Mouse (Mus musculus) left cerebral cortex, adult 18-20 months (tissue): ENCODE measurements around the gene Dedd2. TPM values are rescaled to one million over a fixed set of nuclear protein-coding genes. Genes with fewer than 3 reads are reported as not detected.
A peak's percentile ranks its signal among the peaks of the same experiment; 100 is the strongest.

Source experiments
- DNase-seq, 2 experiments: peaks; one replicate each; pipeline ENCODE4 v3.0.0; 2021 to 2022; ENCODE audit warnings: low spot score in 2 of 2, mixed read lengths in 1 of 2
- microRNA-seq, 2 experiments: library from miRNA; unstranded; fragments of <30 nt; microRNA quantifications; one replicate each; pipeline ENCODE4 v1.2.0; 2021
- total RNA-seq, 2 experiments: library from RNA; stranded (reverse); gene quantifications; 2 replicates each; pipeline ENCODE4 v1.2.3; 2021

Dedd2 gene
- total RNA-seq, 2 experiments from 2014 or later, result 24.2 to 26.7 TPM

DNA sequence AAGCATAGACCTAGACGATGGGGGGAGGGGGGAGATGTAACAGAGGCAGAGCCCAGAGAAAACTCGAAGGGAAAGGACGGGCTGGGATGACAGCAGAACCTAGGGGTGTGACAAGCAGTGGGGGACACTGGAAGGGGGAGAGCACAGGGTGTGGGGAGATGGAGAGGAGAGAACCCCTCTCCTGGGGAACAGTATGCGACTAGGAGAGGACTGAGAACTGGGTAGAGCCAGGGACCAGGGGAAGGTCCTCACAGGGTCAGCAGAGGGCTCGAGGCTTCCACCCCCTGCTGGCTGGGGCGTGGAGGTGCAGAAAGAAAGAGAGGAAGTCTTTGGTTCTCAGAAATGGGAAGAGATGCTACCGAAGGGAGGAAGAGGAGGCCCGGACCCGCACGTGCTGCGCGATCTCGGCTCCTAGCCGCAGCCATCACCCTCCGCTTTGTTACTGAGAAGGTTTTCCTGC is 39.1 kb downstream of the Dedd2 start:
- peak; percentile 13 to 26 for DNase-seq

DNA sequence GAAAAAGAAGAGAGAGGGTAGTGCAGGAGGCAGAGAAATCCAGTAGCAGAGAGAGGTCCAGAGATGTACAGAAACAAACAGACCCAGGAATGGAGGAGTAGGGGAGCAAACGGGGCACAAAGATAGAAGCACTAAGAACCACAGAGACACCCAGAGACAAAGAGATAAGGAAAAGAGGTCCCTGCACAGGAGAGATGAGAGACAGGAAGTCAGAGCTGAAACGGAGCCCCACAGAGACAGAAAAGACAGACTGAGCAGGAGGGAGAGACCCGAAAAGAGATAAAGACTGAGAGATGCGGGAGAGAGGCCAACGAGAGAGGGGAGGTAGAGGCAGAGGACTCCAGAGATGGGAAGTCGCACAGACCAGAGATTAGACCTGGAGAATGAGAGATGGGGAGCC is 39.9 kb downstream of the Dedd2 start:
- DNase-seq, result no peak

DNA sequence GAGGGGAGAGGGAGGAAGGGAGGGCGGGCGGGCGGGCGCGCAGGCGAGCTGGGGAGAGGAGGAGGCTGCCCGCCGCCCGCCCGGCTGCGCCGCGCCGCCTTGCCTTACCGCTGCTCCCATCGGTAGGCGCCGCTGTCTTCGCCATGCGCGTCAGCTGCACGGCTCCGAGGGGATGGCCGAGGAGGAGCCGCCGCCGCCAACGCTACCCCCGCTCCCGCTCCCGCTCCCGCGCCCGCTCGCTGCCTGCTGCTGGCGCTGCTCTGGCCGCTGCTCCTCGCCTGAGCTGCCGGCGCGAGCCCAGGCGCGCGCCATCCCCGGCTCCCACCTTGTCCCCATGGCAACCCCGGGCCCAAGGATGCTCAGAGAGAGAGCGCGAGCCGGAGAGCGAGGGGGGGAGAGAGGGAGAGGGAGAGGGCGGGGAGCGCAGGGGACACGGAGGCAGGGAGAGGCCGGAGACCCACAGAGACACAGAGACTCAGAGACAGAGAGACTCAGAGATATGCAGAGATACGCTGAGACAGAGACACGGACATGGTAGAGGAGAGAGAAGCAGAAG is 40.7 kb downstream of the Dedd2 start, which contains the start of gene Pou2f2:
Gene Pou2f2, minus strand, starts transcription at position 121 of the 556 bp plus-strand sequence.
- DNase-seq, result peak; percentile 80 to 91

DNA sequence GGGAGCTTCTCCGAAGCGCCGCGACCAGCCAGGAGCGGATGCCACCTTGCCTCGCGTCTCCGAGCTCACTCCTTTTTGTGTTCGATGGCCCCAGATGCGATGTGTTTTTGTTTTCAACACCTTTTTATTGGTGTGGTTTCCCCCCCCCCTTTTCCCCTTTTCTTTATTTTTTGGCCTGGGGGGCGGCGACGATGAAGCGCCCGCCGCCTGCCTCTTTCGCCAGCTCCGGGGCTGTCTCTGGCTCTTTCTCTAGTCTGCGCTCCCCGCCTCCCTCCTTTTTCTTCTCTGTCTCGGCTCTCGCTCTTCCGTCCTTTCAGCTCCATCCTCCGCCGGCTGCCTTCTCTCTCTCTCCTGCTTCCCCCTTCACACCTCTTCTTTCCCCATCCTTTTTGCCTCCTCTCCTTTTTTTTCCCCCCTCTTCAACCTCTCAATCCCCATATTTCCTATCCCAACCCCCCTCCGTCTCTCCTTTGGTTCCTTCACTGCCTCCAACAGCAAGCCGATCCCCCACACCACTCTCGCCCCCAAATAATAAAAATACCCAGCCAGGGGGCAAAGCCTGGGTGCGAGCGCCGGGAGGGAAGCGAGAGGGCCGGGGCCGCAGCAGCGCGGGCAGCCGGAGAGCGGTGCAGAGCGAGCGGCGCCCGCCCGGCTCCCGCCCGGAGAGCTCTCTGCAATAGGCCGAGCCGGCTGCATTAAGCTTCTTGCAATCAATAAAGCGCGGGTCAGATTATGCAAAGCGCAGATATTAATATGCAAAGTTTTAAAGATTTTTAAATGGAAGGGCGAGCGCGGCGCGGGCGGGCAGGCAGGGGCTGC is 41.4 kb downstream of the Dedd2 start:
- peak; percentile 26 to 63 for DNase-seq

DNA sequence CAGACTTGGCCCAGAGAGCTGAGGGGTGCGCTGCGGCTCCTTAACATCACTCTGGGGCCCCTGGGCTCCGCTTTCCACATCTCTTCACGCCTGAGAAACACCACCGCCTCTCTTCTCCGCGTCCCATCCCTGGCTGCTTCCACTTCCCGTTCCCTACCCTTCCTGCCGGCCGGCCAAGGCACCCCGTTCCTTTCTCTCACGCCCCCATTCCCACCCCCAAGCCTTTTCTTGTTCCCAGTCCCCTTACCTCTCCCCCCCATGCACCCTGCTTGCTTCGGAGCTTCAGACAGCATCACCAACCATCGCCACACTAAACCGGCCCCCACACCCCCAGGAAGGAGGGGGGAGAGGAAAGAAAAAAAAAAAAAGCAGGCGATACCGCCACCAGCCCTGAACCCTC is 42.1 kb downstream of the Dedd2 start:
- peak; percentile 36 to 42 for DNase-seq

DNA sequence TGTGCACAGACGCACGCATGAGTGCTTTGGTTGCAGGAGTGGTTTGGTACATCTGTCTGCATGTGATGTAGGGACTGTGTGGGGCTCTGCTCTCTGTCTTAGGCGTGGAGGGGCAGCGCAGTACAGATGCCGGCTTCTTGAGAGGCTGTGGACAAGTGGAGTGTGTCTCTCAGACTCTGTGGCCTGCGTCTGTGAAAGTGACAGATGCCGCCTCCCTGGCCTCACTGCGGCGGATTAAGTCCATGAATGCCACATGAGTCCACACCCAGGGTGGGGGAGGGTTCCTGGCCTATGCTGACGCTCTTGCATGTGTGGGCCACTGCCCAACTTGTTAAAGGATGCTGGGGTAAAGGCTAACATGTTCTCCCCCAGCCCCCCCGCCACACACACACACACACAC is 46.1 kb downstream of the Dedd2 start:
- no peak for DNase-seq

DNA sequence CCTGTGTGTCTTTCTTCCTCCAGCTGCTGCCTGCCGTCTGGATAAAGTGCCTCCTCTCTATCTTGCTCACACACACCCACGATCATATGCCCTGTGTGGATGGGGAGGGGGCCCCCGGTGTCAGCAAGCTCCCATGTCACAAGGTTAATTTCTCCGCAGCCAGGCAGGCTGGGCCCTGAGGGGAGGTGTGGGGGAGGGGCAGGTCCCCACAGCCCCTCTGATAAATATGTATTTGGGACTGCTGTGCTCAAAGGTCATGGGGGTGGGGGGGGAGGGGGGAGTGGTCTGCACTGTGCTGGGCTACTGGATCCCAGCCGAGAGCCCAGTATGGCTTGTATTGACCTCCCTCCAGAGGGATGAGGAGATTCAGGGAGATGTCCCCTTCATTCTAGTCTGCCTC is 47.7 kb downstream of the Dedd2 start:
- no peak for DNase-seq

DNA sequence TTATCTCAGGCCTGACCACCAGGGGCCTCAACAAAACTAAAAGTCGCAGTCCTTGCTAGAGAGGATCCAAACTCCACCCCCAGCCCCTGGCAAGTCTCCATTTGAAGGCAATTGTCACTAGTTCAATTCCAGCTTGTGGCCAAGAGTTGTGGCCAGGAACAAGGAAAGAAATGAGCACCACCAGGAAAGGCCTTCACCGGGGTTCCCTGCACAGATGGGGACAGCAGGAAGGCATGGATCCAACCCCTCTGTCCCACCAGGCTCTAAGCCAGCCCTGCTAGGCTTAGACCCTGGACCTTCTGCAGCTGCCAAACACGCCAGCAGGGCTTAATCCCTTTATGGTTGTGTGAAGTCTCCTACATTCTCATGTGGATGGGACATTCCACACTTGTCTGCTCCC is 49.8 kb downstream of the Dedd2 start:
- DNase-seq, result no peak

DNA sequence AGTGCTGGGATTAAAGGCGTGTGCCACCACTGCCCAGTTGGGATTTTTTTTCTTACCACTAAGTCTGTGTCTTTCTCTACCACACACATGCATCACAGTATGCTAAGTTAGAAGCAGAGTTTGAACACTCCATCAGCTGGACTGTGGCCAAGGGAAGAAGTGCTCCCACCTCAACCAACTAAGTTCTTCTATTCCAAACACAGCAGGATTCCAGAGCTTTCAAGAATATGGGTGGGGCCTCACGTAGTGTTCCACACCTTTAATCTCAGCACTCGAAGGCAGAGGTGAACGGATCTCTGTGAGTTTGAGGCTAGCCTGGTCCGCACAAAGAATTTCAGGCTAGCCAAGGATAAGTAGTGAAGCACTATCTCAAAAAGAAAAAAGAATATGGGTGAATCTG is 54.3 kb downstream of the Dedd2 start:
- DNase-seq, result no peak

DNA sequence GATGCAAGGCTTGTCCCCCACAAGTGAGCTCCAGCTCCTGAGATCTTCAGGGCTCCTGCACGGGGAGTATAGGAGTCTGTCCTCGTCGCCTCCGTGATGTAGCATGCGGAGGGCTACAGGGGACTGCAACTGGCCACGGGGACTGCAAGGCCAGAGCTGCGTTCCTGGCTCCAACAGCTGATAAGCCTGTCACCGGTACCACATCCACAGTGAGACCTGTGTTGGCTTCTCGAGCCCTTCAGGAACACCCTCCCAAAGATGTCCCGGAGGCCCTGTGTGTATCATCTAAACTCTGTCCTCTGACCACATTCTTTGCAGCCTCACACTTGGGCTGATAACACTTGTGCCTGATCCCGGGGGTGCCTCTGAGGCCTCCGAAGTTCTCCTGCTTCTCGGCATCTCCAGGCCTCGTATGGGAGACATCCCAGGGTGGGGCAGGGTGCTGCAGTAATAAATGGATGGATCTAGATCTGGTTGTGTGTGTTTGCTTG is 64.2 kb downstream of the Dedd2 start:
- DNase-seq, result no peak

DNA sequence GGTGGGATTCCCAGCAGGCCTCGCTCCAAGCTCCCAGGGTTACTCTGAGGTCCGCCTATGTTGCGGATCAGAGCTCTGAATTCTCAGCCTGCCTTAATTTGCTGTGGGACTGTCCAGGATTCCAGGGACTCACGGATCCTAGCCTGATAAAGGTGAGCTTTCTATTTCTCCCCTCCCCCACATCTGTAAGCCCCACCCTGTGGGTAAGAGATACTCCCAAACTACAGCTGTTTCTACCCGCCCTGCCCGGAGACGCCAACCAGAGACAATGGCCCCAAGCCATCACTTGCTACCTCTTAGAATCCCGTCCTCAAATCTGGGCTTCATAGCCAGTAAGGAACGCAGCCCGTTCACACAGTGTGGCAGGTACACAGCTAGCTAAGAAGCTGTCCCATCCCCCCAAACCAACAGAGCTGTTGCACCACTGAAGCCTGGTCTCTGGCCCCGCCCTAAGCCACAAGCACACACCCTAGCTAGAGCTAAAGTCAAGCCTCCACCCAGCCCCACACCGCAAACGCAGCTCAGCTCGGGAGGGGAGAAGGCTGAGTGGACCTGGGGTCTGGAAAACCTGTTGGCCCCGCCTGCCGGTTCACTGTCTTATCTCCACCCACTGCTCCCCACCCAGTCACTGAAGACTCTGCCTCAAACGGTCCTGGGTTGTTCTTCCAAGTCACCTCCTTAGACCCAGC is 64.8 kb downstream of the Dedd2 start:
- DNase-seq, result no peak

DNA sequence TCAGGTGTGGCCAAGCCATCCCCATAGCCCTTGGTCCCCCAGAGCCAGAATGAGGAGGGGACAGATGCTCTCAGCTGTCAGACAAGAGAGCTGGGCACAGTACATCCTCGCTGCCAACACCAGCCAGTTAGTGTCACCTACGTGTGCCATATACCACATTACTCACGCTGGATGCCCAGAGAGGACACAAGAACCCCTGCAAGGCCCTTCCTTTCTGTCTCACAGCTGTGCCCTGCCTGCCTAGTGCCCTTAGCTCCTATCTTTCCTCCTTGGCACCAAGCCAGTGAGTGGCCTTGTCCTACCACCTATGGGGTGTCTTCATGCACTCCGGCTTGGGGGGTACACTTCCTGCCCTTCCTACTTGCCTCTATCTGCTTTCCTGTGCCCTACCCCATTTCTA is 65.8 kb downstream of the Dedd2 start:
- no peak for DNase-seq

DNA sequence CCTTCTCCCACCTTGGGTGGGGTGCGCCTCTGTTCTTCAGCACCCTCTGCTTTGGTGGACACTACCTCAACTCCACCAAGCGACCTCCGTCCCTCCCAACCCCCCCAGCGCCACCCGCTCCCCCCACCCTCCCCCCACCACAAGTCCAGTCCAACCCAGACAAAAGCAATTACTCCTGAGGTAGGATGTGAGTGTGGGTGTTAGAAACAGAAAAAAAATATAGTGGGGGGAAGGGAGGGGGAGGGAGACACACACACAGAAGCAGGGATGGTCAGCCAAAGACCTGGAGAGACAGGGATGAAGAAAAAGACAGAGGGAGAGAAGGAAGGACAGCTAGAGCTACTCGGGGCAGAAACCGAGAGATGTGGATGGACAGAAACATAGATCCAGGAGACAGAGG is 66.6 kb downstream of the Dedd2 start:
- DNase-seq, result no peak

DNA sequence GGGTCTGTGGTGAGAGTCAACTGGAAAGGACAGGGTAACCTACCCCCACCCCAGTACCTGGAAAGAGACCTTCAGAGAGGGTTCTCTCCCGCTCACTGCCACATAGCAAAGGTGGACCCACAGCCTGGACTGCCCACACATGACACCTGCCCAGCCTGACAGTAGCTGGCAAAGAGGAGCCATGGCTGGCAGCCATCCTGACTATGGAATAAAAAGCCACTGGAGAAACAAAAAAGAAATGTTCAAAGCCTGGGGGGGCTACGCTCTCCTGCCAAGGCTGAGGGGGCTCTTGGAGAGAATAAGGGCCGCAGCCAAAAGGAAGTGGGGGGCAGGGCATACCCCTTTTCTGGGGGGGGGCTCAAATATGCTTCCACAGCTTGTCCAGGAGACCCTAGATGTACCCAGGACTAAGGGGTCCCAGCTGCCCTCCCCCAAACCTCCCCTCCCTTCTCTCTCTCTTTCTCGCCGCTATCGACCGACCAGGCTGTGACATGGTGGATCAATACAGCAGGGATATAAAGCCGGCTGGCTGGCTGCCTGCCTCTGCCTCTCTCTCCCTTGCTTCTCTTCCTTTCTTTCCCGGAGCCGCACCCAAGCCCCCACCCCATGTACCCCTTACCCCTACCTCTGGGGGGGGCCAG is 68.4 kb downstream of the Dedd2 start:
- DNase-seq, result no peak

DNA sequence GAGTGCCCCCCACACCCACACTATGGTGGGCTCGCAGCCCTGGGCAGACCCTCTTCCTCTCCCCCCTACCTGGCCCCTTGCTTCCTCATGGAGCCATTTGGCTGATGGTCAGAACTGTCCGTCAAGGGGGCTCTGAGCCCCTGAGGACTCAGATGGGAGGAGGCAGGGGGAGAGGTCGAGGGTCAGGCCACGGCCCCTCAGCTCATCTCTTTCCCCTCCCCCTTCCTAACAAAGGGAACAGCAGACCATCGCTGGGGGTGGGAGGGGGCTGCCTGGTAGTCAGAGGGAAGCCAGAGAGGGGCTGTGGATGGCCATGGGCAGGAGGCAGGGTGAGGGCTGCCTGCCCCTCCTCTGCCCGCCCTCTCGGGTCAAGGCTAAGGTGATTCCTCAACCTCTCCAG is 69.4 kb downstream of the Dedd2 start:
- no peak for DNase-seq

DNA sequence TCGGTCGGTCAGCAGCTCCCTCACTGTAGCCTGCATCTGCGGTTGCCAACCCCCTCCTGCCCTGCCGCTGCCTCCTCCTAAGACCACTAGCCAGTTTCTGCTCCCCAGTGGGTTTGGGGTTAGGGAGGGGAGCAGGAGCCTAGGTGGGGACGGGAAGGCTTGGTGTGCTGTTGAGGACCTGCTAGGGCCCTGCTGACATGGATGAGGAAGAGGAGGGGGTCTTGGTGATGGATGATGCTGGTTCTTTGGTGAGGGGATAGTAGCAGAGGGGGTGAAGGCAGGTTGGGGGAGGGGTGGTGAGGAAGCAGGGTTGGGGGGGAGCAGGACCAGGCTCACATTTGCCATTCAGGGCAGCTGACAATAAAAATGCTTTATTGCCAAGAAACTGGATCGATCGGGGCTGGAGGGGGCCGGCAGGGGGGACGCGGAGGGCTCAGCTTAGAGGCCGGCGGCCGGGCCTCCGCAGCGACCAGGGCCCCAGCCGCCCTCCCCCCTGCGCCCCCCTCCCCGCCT is 70.2 kb downstream of the Dedd2 start:
- no peak for DNase-seq

Small RNAs within 50 kb of the gene (microRNA-seq; reads per million reads assigned to microRNA genes)
- 0 to 0.99 reads per million in 2 experiments for gene Mir7048

Other genes starting within 250 kb of the Dedd2 start
- gene Rabac1, start 247.9 kb downstream of the Dedd2 start, total RNA-seq, result 100 to 1,000 TPM; 305 to 355 TPM
- gene Atp1a3, start 214.7 kb downstream of the Dedd2 start, total RNA-seq, result 1,000 to 10,000 TPM; 1,987 to 2,019 TPM
- gene Grik5, start 148.3 kb downstream of the Dedd2 start, total RNA-seq, result 100 to 1,000 TPM; 176 TPM
- gene Zfp574, start 148.0 kb downstream of the Dedd2 start, total RNA-seq, result 10 to 100 TPM; 34.9 TPM
- gene Pou2f2, start 40.9 kb downstream of the Dedd2 start, total RNA-seq, result 10 to 100 TPM in 1 of 2 experiments, 1 to 10 TPM in 1; 7.7 to 12.9 TPM
- 10 to 100 TPM; 10.6 to 11.4 TPM for gene Zfp526, start 810 bp upstream of the Dedd2 start, total RNA-seq
- 100 to 1,000 TPM; 215 to 224 TPM for gene Gsk3a, start 17.2 kb upstream of the Dedd2 start, total RNA-seq
- gene Erf, start 30.1 kb upstream of the Dedd2 start, total RNA-seq, result 10 to 100 TPM; 60.8 to 65.2 TPM
- 100 to 1,000 TPM; 212 to 225 TPM for gene Cic, start 47.1 kb upstream of the Dedd2 start, total RNA-seq
- gene Pafah1b3, start 77.4 kb upstream of the Dedd2 start, total RNA-seq, result 10 to 100 TPM; 35.7 to 36.9 TPM
- not detected for gene Prr19, start 80.8 kb upstream of the Dedd2 start, total RNA-seq
- 10 to 100 TPM; 45.4 to 46.6 TPM for gene Tmem145, start 85.5 kb upstream of the Dedd2 start, total RNA-seq
- gene Megf8, start 96.5 kb upstream of the Dedd2 start, total RNA-seq, result 100 to 1,000 TPM; 100 to 102 TPM
- gene Cnfn, start 149.1 kb upstream of the Dedd2 start, total RNA-seq, result not detected
- 1 to 10 TPM; 7.6 to 8.2 TPM for gene Lipe, start 178.1 kb upstream of the Dedd2 start, total RNA-seq
- gene Cxcl17, start 192.3 kb upstream of the Dedd2 start, total RNA-seq, result not detected